Mouse (Mus musculus): Measurements from ENCODE around the gene Anxa8. TPM values are rescaled to one million over a fixed set of nuclear protein-coding genes. Genes with fewer than 3 reads are reported as not detected.
A peak's percentile ranks its signal among the peaks of the same experiment; 100 is the strongest.

The Anxa8 gene
- polyA plus RNA-seq, 1 experiment from 2014 or later: 56.1 TPM

GRCm38 (mm10) chr14:34135391-34135790, 49.6 kb downstream of the Anxa8 start:
- Histone ChIP-seq H3K27ac (ENCODE audit: low read length) (no peak overlapping the region), H3K4me1 (ENCODE audit: control insufficient read depth, insufficient read depth, low read length) (peaks cover 3% of the 10 kb centered on the region; the same call in 1 of the 2 replicates), H3K27me3 (ENCODE audit: control insufficient read depth, insufficient read depth, low read length) (peaks cover 3% of the 10 kb centered on the region; the same call in 1 of the 2 replicates), H3K9ac (ENCODE audit: low read length) (no peak overlapping the region), H3K4me2 (ENCODE audit: low read depth, low read length) (no peak overlapping the region), H3K4me3 (replicated peaks; ENCODE audit: low read length) (no peak overlapping the region), H3K36me3 (ENCODE audit: control insufficient read depth, insufficient read depth, low read length) (no peaks in the 10 kb centered on the region), H3K9me3 (replicated peaks; ENCODE audit: control insufficient read depth, low read length) (no peaks in the 10 kb centered on the region)
- ATAC-seq (ENCODE audit: insufficient read depth, low FRiP score): no peak

GRCm38 (mm10) chr14:34139671-34140664, 54.2 kb downstream of the Anxa8 start:
- H3K4me2 ChIP-seq (ENCODE audit: low read depth, low read length): no peak overlapping the region
- peaks cover 3% of the 10 kb centered on the region; the same call in 1 of the 2 replicates for H3K4me1 ChIP-seq (ENCODE audit: control insufficient read depth, insufficient read depth, low read length)
- H3K4me3 ChIP-seq (replicated peaks; ENCODE audit: low read length): no peak overlapping the region
- H3K36me3 ChIP-seq (ENCODE audit: control insufficient read depth, insufficient read depth, low read length): no peaks in the 10 kb centered on the region
- ATAC-seq (ENCODE audit: insufficient read depth, low FRiP score): peak; percentile 54; the same call in 1 of the 2 replicates
- 69% methylated on average over 15 of the region's 15 CpGs for WGBS
- H3K27me3 ChIP-seq (ENCODE audit: control insufficient read depth, insufficient read depth, low read length): peaks cover 3% of the 10 kb centered on the region; the same call in 1 of the 2 replicates
- no peaks in the 10 kb centered on the region for H3K9me3 ChIP-seq (replicated peaks; ENCODE audit: control insufficient read depth, low read length)
- H3K9ac ChIP-seq (ENCODE audit: low read length): no peak overlapping the region
- H3K27ac ChIP-seq (ENCODE audit: low read length): no peak overlapping the region

GRCm38 (mm10) chr14:34142316-34142715, 56.5 kb downstream of the Anxa8 start:
- Histone ChIP-seq H3K4me3 (replicated peaks; ENCODE audit: low read length) (no peak overlapping the region), H3K27me3 (ENCODE audit: control insufficient read depth, insufficient read depth, low read length) (no peaks in the 10 kb centered on the region), H3K4me2 (ENCODE audit: low read depth, low read length) (no peak overlapping the region), H3K36me3 (ENCODE audit: control insufficient read depth, insufficient read depth, low read length) (no peaks in the 10 kb centered on the region), H3K4me1 (ENCODE audit: control insufficient read depth, insufficient read depth, low read length) (peaks cover 3% of the 10 kb centered on the region; the same call in 1 of the 2 replicates), H3K27ac (ENCODE audit: low read length) (no peak overlapping the region), H3K9me3 (replicated peaks; ENCODE audit: control insufficient read depth, low read length) (no peaks in the 10 kb centered on the region), H3K9ac (ENCODE audit: low read length) (no peak overlapping the region)
- ATAC-seq (ENCODE audit: insufficient read depth, low FRiP score): no peak
- WGBS: 47% methylated on average over 1 of the region's 1 CpGs

- 92% methylated on average over 10 of the region's 10 CpGs for WGBS
- H3K4me1 ChIP-seq (ENCODE audit: control insufficient read depth, insufficient read depth, low read length): peaks cover 3% of the 10 kb centered on the region; the same call in 1 of the 2 replicates
- no peak overlapping the region for H3K4me2 ChIP-seq (ENCODE audit: low read depth, low read length)
- no peak overlapping the region for H3K9ac ChIP-seq (ENCODE audit: low read length)
- H3K27me3 ChIP-seq (ENCODE audit: control insufficient read depth, insufficient read depth, low read length): no peaks in the 10 kb centered on the region
- no peak overlapping the region for H3K27ac ChIP-seq (ENCODE audit: low read length)
- H3K36me3 ChIP-seq (ENCODE audit: control insufficient read depth, insufficient read depth, low read length): no peaks in the 10 kb centered on the region
- no peak overlapping the region for H3K4me3 ChIP-seq (replicated peaks; ENCODE audit: low read length)
- H3K9me3 ChIP-seq (replicated peaks; ENCODE audit: control insufficient read depth, low read length): no peaks in the 10 kb centered on the region
- ATAC-seq (ENCODE audit: insufficient read depth, low FRiP score): no peak
These were observed 57.1 kb downstream of the Anxa8 start for GRCm38 (mm10) chr14:34142915-34143314.

Other genes starting within 250 kb of the Anxa8 start
- gene Gdf10, start 162.4 kb upstream of the Anxa8 start, polyA plus RNA-seq (2015; fragmentation: Nextera tagmentation; extraction: Ambion mirVana): 5.3 and 6.3 TPM in 2 replicates
- gene Gdf2, start 144.9 kb upstream of the Anxa8 start, polyA plus RNA-seq (2015; fragmentation: Nextera tagmentation; extraction: Ambion mirVana): 0.48 and 0.50 TPM in 2 replicates
- gene Rbp3, start 132.0 kb upstream of the Anxa8 start, polyA plus RNA-seq (2015; fragmentation: Nextera tagmentation; extraction: Ambion mirVana): not detected in 2 replicates
- gene Zfp488, start 107.2 kb upstream of the Anxa8 start, polyA plus RNA-seq (2015; fragmentation: Nextera tagmentation; extraction: Ambion mirVana): 0.06 TPM in 2 replicates
- gene Gm30083, start 70.8 kb upstream of the Anxa8 start, polyA plus RNA-seq (2015; fragmentation: Nextera tagmentation; extraction: Ambion mirVana): not detected in 2 replicates
- gene Gm5460, start 69.2 kb upstream of the Anxa8 start, polyA plus RNA-seq (2015; fragmentation: Nextera tagmentation; extraction: Ambion mirVana): not detected in 2 replicates
- gene Antxrl, start 33.3 kb upstream of the Anxa8 start, polyA plus RNA-seq (2015; fragmentation: Nextera tagmentation; extraction: Ambion mirVana): not detected in 2 replicates
- 0.43 and 0.76 TPM in 2 replicates for gene A630023A22Rik, start 16.8 kb downstream of the Anxa8 start, polyA plus RNA-seq (2015; fragmentation: Nextera tagmentation; extraction: Ambion mirVana)
- gene Npy4r, start 66.5 kb downstream of the Anxa8 start, polyA plus RNA-seq (2015; fragmentation: Nextera tagmentation; extraction: Ambion mirVana): 0.46 and 0.47 TPM in 2 replicates
- gene Gprin2, start 115.7 kb downstream of the Anxa8 start, polyA plus RNA-seq (2015; fragmentation: Nextera tagmentation; extraction: Ambion mirVana): 0.29 and 0.31 TPM in 2 replicates
- gene Syt15, start 133.6 kb downstream of the Anxa8 start, polyA plus RNA-seq (2015; fragmentation: Nextera tagmentation; extraction: Ambion mirVana): 1.4 and 1.6 TPM in 2 replicates
- gene Shld2, start 224.5 kb downstream of the Anxa8 start, polyA plus RNA-seq (2015; fragmentation: Nextera tagmentation; extraction: Ambion mirVana): 5.6 and 6.1 TPM in 2 replicates
- gene Glud1, start 224.7 kb downstream of the Anxa8 start, polyA plus RNA-seq (2015; fragmentation: Nextera tagmentation; extraction: Ambion mirVana): 62.5 and 64.0 TPM in 2 replicates

Measured in stomach, embryonic 16.5 days (tissue).